Mouse (Mus musculus) ZHBTc4 (cell line): ENCODE data around the gene Zmym5.
"Not testable (repeated sequence)": the region's sequence is repeated elsewhere in the genome, so short reads cannot be mapped to it uniquely, and the experiment has no call there.

ENCODE experiments used
- DNase-seq: peaks from one replicate; pipeline ENCODE4 v3.0.0-alpha.2; 2011; ENCODE audit warnings: low read depth, low spot score

The Zmym5 gene

DNA sequence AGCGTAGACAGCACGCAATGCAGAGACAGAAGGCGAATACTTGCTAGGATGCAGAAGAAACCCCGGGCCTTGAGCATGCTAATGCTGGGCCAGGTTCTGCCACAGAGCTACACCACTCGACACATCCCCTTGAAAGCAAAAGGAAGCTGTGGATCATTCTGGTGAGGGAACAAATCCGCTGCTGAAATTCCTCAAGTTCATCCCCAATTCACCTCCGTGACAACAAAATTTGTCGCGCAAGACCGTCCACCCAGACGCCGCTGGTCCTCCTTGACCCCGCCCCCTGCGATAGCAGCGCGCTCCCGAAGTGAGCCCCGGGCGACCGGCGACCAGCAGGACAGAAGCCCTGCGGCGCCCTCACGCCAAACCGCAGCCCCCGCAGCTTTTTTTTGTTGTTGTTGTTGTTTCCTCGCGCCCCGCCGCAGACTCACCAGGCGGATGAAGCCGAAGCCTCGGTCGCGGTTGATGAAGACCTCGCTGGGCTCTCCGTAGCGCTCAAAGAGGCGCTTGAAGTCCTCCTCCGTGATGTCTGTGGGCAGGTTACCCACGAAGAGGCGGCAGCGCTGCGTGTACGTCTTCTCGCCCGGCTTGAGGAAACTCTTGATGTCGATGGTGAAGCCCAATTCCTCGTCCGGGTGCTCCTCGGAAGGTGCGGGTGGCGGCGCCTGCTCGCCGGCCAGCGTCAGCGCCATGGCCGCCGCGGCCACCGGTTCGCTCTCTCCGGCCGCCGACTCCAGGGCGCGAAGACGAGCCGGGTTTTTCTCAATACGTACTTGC is 34.0 kb downstream of the Zmym5 start:
- DNase-seq, result peak; percentile 65

DNA sequence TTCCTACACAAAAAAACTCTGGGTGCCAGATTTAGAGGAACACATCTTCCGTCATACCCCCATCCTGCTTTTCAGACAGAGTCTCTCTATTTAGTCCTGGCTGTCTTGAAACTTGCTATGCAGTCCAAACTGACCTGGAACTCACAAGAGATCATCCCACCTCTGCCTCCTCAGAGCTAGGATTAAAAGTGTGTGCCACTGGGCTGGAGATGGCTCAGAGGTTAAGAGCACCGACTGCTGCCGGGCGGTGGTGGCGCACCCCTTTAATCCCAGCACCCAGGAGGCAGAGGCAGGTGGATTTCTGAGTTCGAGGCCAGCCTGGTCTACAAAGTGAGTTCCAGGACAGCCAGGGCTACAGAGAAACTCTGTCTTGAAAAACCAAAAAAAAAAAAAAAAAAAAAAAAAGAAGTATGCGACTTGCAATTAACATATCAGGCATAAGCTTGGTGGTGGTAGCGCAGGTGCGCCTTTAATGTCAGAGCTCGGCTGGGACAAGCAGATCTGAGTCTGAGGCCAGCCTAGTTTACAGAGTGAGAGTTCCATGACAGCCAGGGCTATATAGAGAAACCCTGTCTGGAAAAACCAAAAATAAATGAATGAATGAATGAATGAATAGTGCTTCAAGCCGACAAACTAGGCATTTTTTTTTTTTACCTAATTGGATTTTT is 34.8 kb downstream of the Zmym5 start:
- DNase-seq, result peak; percentile 41

DNA sequence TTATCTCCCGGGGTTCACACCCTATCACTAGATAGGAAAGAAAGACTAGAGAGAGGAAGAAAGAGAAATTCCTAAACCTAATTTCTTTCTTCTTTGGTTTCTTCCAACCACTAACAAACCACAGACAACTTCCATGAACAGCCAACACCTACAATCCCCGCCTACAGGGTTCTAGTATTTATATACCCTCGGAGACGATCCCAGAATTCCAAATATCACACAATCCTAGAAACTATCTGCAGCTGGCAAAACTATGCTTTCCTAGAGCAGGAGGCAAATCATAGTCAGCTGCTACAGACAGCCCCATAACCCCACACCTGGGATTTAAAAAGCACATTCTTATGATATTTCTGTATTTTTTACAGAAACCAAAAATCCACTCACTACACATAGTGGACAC is 36.1 kb downstream of the Zmym5 start:
- no peak for DNase-seq

DNA sequence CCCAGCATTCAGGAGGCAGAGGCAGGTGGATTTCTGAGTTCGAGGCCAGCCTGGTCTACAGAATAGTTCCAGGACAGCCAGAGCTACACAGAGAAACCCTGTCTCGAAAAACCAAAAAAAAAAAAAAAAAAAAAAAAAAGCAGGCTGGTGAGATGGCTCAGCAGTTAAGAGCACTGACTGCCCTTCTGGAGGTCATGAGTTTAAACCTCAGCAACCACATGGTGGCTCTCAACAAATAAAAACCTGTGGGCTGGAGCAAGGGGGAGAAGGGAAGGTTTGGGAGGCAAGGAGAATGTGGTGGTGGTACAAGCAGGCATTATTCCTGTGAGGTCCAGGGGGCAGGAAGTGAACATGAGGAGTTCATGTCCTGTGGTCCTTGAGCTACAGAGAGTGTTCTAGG is 45.1 kb downstream of the Zmym5 start:
- not testable (repeated sequence) for DNase-seq

DNA sequence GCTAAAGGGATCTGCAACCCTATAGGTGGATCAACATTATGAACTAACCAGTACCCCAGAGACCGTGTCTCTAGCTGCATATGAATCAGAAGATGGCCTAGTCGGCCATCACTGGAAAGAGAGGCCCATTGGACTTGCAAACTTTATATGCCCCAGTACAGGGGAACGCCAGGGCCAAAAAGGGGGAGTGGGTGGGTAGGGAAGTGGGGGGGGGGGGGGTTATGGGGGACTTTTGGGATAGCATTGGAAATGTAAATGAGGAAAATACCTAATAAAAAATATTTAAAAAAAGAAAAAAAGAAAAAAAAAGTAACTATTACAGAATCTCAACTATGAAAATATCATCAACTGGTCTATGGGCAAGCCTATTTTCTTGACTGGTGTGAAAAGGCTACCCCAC is 46.4 kb downstream of the Zmym5 start:
- not testable (repeated sequence) for DNase-seq

DNA sequence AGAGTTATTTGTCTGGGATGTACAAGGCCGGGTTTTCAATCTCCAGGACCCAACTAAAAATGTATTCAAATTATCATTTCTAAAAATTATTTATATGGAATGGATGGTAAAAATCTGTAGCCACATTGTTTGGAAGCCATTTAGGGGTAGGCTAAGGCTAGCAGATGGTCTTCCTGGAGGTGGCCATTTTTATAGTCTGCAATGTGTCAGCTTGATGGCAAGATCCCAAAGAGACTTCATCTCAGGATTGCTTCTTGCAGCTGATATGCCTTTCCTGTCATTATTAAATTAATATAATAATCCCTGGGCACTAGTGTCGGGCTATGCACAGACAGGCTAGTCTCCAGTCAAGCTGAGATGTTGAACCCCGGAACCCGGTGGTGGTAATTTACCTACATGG is 60.2 kb downstream of the Zmym5 start:
- no peak for DNase-seq
